Mouse (Mus musculus) MN1 (cell line): ENCODE results near the gene Tuba1b.
"Not testable (repeated sequence)": the region's sequence is repeated elsewhere in the genome, so short reads cannot be mapped to it uniquely, and the experiment has no call there.

ENCODE experiments used
- DNase-seq: peaks from one replicate; pipeline ENCODE4 v3.0.0-alpha.2; 2016; ENCODE audit warnings: low spot score

The Tuba1b gene

GRCm38 (mm10) chr15:98934217-98934839 lies at the start of gene Tuba1b:
Tuba1b (minus strand) TSS chr15:98934565.
- peak; percentile 97 for DNase-seq

GRCm38 (mm10) chr15:98983431-98984081 lies 49.2 kb upstream of the Tuba1b start:
- DNase-seq = peak; percentile 87

GRCm38 (mm10) chr15:98982100-98982499 lies 47.7 kb upstream of the Tuba1b start:
- DNase-seq = no peak

- no peak for DNase-seq
These were observed 45.7 kb upstream of the Tuba1b start for GRCm38 (mm10) chr15:98980012-98980614.

DNA sequence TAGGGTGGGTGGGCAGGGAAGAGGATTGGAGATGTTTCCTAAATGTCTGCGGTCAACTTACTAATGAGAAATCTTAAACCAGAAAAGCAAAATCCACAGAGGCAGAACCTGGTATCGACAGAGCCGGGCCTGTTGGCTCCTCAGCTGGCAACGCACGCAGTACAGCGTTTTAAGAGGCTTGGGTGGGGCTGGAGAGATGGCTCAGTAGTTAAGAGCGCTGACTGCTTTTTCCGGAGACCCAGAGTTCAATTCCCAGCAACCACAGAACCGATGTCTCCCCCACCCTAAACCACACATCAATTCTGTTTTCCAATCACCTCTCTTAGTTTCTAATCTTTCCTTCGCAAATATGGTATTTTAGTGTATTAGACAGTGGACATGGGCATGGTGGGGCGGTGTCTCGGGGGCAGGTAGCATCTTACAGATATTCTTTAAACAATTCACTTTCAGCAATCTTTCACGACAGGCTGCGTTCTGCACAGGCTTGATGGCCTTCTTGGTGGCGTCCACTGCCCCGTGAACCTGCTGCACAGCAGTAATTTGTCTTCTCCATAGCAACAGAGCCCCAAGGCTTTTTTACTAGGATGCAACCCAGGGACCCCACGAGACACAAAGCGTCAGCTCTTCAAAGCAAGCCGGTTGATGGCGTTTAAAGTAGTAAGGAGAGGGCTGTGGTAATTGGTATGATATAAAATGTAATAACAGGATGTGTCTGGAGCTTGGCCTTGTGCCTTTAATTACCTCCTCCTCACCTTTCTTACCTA lies 44.2 kb upstream of the Tuba1b start:
- peak; percentile 81 for DNase-seq

DNA sequence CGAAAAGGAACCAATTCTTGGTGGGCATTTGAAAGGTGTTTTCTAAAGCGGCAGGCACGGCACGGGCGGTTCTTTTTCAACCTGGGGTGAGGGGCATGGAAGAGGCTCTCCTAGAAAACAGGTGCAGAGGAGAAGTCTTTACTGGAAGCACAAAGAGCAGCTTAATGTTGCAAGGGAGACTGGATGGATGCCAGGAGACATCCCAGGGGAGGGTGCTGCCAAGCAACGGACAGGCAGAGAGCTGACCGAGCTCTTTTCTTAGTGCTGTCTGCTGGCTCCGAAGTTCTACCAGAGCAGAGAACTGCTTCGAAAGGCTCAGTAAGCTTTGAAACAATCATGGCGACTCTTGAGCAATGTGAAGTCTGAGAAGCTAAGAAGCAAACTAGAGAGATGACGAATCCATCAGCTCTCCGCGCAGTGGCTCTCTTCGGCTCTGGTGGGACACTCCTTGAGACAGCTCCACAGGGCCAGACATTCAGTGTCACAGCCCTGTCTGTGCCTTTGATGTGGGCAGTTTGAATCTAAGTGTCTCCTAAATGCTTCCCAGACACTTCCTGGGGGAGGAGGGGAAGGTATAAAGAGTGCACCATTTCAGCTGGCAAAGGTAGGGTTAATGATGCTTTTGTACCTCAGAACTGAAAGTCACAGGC lies 43.5 kb upstream of the Tuba1b start:
- DNase-seq = peak; percentile 96

GRCm38 (mm10) chr15:98976763-98977758 lies 42.7 kb upstream of the Tuba1b start:
- DNase-seq = peak; percentile 59

DNA sequence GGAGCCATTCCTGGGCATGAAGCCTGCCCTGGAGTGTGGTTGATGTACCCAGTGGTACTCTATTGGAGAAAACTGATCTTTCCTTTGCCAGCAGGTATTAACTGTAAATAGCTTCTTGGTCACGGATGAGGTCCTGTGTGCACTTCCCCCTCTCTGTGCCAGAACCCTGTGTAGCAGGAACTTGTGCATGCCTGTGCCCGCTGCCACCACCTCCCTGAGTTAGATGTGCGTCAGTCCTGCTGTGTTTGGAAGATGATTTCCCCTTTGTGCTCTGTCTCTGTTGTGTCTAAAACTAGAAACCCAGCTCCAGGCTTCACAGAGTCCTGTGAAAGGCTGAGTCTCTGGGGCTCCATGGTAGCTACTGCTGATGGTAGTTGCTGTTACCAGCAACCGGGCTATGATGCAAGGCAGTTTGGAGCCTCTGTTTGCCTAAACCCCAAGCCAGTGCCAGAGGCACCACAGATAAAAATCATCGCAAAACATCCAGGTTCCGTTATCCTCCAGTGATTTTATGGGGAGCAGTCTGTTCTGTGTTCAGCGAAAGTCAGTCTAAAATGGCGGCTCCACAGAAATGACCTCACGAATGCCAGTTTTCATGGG lies 38.8 kb upstream of the Tuba1b start:
- DNase-seq = no peak

GRCm38 (mm10) chr15:98971576-98972320 lies 37.4 kb upstream of the Tuba1b start:
- not testable (repeated sequence) for DNase-seq

GRCm38 (mm10) chr15:98971111-98971510 lies 36.7 kb upstream of the Tuba1b start:
- DNase-seq = peak; percentile 84

DNA sequence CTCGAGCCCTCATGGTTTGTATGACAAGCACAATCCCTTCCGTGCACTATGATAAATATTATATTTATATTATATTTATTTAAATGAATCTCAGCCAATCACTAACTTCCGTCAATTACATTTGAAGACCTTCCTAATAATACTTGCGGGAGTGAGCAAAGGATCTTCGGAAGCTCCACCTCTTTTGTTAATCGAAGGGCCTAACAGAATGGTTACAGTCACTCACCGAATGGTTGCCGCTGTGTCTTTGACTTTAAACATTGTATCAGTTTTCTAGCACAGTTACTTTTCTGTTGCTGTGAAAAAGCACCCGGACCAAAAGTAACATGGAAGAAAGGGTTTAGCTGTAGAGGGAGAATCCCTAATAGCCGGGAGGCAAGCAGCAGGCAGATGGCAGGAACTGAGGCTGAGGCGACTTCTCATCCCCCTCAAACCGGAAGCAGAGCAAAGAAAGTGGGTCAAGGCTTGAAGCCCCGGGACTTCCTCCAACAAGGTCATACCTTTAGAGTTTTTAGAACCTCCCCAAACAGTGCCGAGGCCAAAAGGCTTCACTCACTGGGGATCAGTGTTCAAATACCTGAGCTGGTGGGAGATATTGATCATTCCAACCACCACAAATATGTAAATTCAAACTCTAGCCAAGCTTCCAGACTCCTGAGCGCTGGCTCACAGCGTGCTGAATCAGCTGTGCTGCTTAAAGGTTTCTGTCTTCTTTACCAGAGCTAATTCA lies 35.2 kb upstream of the Tuba1b start:
- DNase-seq = peak; percentile 74

DNA sequence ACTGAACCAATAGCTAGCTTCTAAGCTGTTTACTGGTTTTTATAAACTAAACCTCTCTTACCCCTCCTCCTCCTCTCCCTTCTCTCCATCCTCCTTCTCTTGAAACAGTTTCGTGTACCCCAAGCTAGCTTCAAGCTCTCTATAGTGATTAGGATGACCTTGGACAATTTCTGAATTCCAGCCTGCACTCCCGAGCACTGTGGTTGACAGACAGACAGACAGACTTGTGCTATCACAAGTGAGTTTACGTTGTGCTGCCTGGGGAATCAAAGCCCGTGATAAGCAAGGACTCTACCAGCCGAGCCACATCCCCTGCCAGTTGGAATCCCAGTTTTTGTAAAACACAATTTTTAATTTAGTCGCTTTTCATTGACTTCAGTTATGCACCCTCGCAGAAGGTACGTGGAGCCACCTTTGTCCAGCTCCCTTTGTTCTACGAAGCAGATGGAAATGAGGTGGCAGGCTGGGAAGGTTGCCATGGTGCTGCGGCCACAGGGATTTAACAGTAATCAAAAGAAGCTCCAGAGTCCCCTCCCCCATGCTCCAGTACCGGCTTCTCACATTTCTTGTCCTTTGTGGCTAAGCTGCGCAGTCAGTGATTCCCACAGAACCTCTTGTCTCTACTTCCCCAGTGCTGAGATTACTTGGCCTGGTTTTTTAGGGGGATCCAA lies 34.5 kb upstream of the Tuba1b start:
- peak; percentile 93 for DNase-seq

- DNase-seq = no peak
These were observed 25.2 kb upstream of the Tuba1b start for GRCm38 (mm10) chr15:98959531-98959930.

DNA sequence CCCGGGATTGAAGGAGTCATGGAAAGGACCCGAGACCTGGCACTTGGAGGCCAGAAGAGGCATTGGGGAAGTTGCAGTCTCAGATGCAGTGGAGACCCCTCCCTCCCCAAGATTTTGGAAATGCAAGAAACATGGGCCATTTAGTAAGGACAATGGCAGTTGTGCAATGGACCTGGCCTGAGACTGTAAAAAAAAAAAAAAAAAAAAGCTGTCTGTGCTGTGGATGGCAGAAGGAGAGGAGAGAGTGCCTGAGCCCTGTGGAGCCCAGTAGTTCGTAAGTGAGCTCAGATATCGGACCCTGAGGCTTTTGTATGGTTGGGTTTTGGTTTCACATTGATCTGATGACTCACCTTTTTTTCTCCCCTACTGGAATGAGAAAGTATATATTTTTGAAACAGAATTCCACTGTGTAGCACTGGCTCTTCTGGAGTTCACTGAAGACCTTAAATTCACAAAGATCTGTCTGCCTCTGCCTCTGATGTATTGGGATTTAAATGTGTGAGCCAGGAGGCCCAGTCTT lies 24.6 kb upstream of the Tuba1b start:
- no peak for DNase-seq

DNA sequence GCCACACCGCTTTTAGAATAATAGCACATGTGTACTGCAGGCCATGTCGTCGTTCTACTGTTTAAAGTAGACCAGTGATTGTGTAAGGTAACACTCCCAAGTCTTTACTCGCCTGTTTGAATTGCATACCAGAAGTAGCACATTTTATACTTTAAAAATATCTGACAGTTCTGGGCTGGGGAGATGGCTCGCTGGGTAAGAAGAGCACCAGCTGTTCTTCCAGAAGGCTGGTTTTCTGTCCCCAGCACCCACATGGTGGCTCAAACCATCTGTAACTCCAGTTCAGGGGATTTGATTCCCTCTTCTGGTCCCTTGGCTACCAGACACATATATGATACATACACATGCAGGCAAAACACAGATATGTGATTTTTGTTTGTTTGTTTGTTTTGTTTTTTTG lies 23.1 kb upstream of the Tuba1b start:
- DNase-seq = no peak

- no peak for DNase-seq
These were observed 21.6 kb upstream of the Tuba1b start for GRCm38 (mm10) chr15:98956000-98956399.

DNA sequence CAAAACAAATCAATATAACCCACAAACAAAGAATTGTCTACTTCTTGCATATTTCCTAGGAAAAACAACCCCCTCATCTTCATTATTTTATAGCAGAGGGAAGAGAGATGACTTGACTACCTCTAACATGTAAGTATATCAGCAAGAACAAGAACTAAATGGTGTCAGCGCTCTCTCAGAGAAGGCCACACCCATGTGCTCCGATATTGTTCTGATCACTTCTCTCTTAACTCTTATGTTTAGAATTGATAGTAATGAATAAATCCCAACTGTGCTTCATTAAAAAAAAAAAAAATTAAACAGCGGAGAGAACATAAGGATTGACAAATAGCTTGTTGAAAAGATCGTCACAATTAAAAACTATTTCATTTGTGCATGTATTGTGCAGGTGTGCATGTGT lies 21.0 kb upstream of the Tuba1b start:
- DNase-seq = no peak
